Mouse (Mus musculus) T-helper 1 cell (primary cell): Measurements from ENCODE around the gene Olfr1013.

Experiments
- in situ Hi-C: fragments of 300-600 bp; cut with MboI, MseI; formaldehyde crosslinking; loops from one replicate; pipeline ENCODE4 v1.15.1; 2025; ENCODE audit warnings: high pct_unique_total_duplicates

The Olfr1013 gene

GRCm38 (mm10) chr2:85766798-85767197, at the start of gene Olfr1013:
Gene Olfr1013 (plus strand): TSS chr2:85767098.
- in situ Hi-C loops = no loop called here

- in situ Hi-C loops = no loop called here
These were observed 41.1 kb upstream of the Olfr1013 start for GRCm38 (mm10) chr2:85725793-85726192.

- in situ Hi-C loops = no loop called here
These were observed 13.1 kb upstream of the Olfr1013 start for GRCm38 (mm10) chr2:85753822-85754221.

- in situ Hi-C loops = no loop called here
These were observed 4.2 kb upstream of the Olfr1013 start, which contains the start of gene Olfr1012 for GRCm38 (mm10) chr2:85762666-85763065. Gene Olfr1012 (minus strand): TSS chr2:85762766.

DNA sequence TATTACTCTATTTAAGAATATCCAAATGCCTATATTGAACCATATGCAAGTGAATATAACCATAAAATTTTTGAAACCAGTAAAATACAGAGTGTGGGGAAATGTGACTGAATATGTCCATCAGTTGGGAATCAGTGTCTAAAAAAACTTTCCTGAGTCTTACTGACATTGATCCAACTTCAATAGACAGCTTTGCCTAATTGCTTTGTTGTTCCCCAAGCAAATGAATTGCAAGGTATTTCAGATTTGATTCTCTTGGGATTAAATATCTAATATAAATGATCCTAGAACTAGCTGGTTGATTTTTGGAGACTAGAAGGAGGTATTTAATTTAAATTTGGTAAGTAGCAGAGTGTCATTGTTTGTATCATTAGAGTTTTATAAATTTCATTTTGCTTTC, 5.5 kb downstream of the Olfr1013 start, which contains the start of gene Olfr1014:
Gene Olfr1014 (plus strand): TSS at position 301 of the 400 bp plus-strand sequence.
- in situ Hi-C loops = no loop called here

GRCm38 (mm10) chr2:85781717-85782116, 14.8 kb downstream of the Olfr1013 start, which contains the start of gene Olfr1015:
Gene Olfr1015 (plus strand): TSS chr2:85782017.
- in situ Hi-C loops = no loop called here

DNA sequence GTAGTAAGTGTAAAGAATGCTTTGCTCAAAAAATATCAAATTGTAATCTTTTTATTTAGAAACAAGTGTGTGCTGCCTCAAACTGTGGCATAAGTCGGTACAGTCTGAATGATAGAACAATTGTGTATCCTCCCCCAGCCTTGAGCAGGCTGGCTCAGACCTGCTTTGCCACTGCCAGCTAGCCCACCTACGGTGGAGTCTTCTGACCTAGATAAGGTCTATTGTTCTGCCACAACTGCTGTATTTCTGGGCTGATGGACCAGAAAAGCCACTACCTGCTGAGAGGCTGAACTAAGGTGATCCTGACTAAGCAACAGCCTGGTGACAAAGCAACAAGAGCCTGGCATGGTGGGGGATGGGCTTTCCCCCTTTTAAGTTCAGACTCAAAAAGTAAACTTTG, 25.4 kb downstream of the Olfr1013 start:
- in situ Hi-C loops = no loop called here

DNA sequence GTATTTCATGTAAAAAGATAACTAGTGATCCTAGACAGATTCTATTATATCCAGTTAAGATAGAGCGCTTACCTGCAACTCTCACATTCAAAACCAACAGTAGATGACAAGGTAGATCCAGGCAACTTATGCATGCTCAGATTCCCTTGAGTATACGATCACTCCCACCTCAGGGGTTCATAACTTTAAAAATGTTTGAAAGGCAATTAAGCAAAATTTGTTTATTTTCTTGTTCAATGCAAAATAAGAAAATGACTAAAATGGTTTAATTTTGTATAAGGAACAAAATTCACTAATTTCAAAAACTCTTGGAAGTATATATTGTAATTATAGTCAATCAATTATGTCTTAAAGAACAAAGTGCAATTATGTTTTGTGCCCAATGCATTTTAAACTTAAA, 35.5 kb downstream of the Olfr1013 start, which contains the start of gene Olfr1016:
Gene Olfr1016 (minus strand): TSS at position 101 of the 400 bp plus-strand sequence.
- in situ Hi-C loops = no loop called here

GRCm38 (mm10) chr2:85804501-85804900, 37.6 kb downstream of the Olfr1013 start:
- in situ Hi-C loops = no loop called here

DNA sequence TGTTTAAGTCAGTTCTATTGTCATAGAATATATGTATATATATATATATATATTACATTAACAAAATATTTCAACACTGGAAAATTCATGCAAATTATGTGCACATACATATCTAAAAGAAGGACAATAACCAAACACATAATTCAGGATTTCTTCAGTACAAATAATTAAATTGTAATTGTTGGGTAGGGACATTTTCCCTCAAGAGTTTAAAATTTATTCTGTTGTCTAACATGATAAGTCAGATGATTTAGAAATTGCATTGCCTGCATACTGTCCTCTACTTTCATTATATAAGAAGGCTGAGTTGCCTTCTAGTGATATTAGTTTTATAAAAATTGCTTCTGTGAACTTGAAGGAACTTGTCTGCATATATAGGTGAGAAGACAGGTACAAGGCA, 51.3 kb downstream of the Olfr1013 start, which contains the start of gene Olfr1018:
Gene Olfr1018 (plus strand): TSS at position 301 of the 400 bp plus-strand sequence.
- in situ Hi-C loops = no loop called here
